Mouse (Mus musculus): ENCODE results near the gene Pigr. TPM values are rescaled to one million over a fixed set of nuclear protein-coding genes. Genes with fewer than 3 reads are reported as not detected.

Pigr gene
- polyA plus RNA-seq, 1 experiment = not detected

GRCm38 (mm10) chr1:130821149-130821471, 5.4 kb upstream of the Pigr start:
- H3K36me3 ChIP-seq (ENCODE audit: control insufficient read depth, insufficient read depth, low read length, poor library complexity, severe bottlenecking) = no peaks in the 10 kb centered on the region
- H3K27me3 ChIP-seq (ENCODE audit: control insufficient read depth, insufficient read depth, low read length, poor library complexity, severe bottlenecking) = no peaks in the 10 kb centered on the region
- no peaks in the 10 kb centered on the region for H3K4me1 ChIP-seq (ENCODE audit: control insufficient read depth, insufficient read depth, low read length)
- H3K9me3 ChIP-seq (replicated peaks; ENCODE audit: control insufficient read depth, insufficient read depth, low read length, poor library complexity, severe bottlenecking) = 0 out of 2 replicates have a peak, but pooled peaks cover 5% of the 10 kb centered on the region
- TF ChIP-seq POLR2A (IDR thresholded peaks at IDR 0.05; ENCODE audit: insufficient read depth, low read length) (no peak), CTCF (IDR thresholded peaks at IDR 0.05; ENCODE audit: low read depth, low read length) (no peak), EP300 (IDR thresholded peaks at IDR 0.05; ENCODE audit: insufficient read depth, low read depth, low read length) (no peak)
- no peak overlapping the region for H3K4me3 ChIP-seq (ENCODE audit: low read depth, low read length)
- H3K9ac ChIP-seq (ENCODE audit: low read depth, poor library complexity, severe bottlenecking) = no peak overlapping the region
- H3K27ac ChIP-seq (ENCODE audit: insufficient read depth, low read length) = no peak overlapping the region

GRCm38 (mm10) chr1:130821911-130822625, 4.4 kb upstream of the Pigr start:
- H3K4me3 ChIP-seq (ENCODE audit: low read depth, low read length) = no peak overlapping the region
- H3K9me3 ChIP-seq (replicated peaks; ENCODE audit: control insufficient read depth, insufficient read depth, low read length, poor library complexity, severe bottlenecking) = 0 out of 2 replicates have a peak, but pooled peaks cover 5% of the 10 kb centered on the region
- H3K27me3 ChIP-seq (ENCODE audit: control insufficient read depth, insufficient read depth, low read length, poor library complexity, severe bottlenecking) = no peaks in the 10 kb centered on the region
- H3K27ac ChIP-seq (ENCODE audit: insufficient read depth, low read length) = no peak overlapping the region
- H3K36me3 ChIP-seq (ENCODE audit: control insufficient read depth, insufficient read depth, low read length, poor library complexity, severe bottlenecking) = no peaks in the 10 kb centered on the region
- H3K9ac ChIP-seq (ENCODE audit: low read depth, poor library complexity, severe bottlenecking) = no peak overlapping the region
- TF ChIP-seq EP300 (IDR thresholded peaks at IDR 0.05; ENCODE audit: insufficient read depth, low read depth, low read length) = no peak
- TF ChIP-seq POLR2A (IDR thresholded peaks at IDR 0.05; ENCODE audit: insufficient read depth, low read length) = no peak
- TF ChIP-seq CTCF (IDR thresholded peaks at IDR 0.05; ENCODE audit: low read depth, low read length) = no peak
- H3K4me1 ChIP-seq (ENCODE audit: control insufficient read depth, insufficient read depth, low read length) = no peaks in the 10 kb centered on the region

DNA sequence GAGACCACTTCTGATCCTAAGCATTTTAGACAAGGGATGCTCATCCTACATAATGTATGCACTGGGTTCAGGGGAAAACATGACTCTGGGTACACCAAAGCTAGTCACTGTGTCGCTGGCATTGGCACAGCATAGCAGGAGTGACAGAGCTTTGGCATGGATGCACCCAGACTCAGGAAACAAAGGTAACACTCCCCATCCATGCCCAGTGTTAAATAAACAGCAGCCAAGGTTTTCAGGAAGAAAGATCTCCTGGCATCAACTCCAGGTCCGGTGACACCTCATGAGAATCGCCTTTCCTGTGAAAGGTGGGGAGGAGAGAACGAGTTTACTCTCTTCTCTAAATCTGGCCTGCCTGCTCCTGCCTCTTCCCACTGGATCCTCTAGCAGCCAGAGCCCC, 2.2 kb downstream of the Pigr start:
- 0 out of 2 replicates have a peak, but pooled peaks cover 5% of the 10 kb centered on the region for H3K9me3 ChIP-seq (replicated peaks; ENCODE audit: control insufficient read depth, insufficient read depth, low read length, poor library complexity, severe bottlenecking)
- H3K4me3 ChIP-seq (ENCODE audit: low read depth, low read length) = no peak overlapping the region
- TF ChIP-seq POLR2A (IDR thresholded peaks at IDR 0.05; ENCODE audit: insufficient read depth, low read length) (no peak), CTCF (IDR thresholded peaks at IDR 0.05; ENCODE audit: low read depth, low read length) (no peak), EP300 (IDR thresholded peaks at IDR 0.05; ENCODE audit: insufficient read depth, low read depth, low read length) (no peak)
- no peak overlapping the region for H3K9ac ChIP-seq (ENCODE audit: low read depth, poor library complexity, severe bottlenecking)
- no peaks in the 10 kb centered on the region for H3K4me1 ChIP-seq (ENCODE audit: control insufficient read depth, insufficient read depth, low read length)
- no peak overlapping the region for H3K27ac ChIP-seq (ENCODE audit: insufficient read depth, low read length)
- H3K27me3 ChIP-seq (ENCODE audit: control insufficient read depth, insufficient read depth, low read length, poor library complexity, severe bottlenecking) = no peaks in the 10 kb centered on the region
- no peaks in the 10 kb centered on the region for H3K36me3 ChIP-seq (ENCODE audit: control insufficient read depth, insufficient read depth, low read length, poor library complexity, severe bottlenecking)

- TF ChIP-seq CTCF (IDR thresholded peaks at IDR 0.05; ENCODE audit: low read depth, low read length) (no peak), POLR2A (IDR thresholded peaks at IDR 0.05; ENCODE audit: insufficient read depth, low read length) (no peak), EP300 (IDR thresholded peaks at IDR 0.05; ENCODE audit: insufficient read depth, low read depth, low read length) (no peak)
- Histone ChIP-seq H3K27ac (ENCODE audit: insufficient read depth, low read length) (no peak overlapping the region), H3K9me3 (replicated peaks; ENCODE audit: control insufficient read depth, insufficient read depth, low read length, poor library complexity, severe bottlenecking) (0 out of 2 replicates have a peak, but pooled peaks cover 5% of the 10 kb centered on the region), H3K9ac (ENCODE audit: low read depth, poor library complexity, severe bottlenecking) (no peak overlapping the region), H3K4me3 (ENCODE audit: low read depth, low read length) (no peak overlapping the region), H3K36me3 (ENCODE audit: control insufficient read depth, insufficient read depth, low read length, poor library complexity, severe bottlenecking) (no peaks in the 10 kb centered on the region), H3K27me3 (ENCODE audit: control insufficient read depth, insufficient read depth, low read length, poor library complexity, severe bottlenecking) (no peaks in the 10 kb centered on the region), H3K4me1 (ENCODE audit: control insufficient read depth, insufficient read depth, low read length) (no peaks in the 10 kb centered on the region)
These were observed 3.7 kb downstream of the Pigr start for GRCm38 (mm10) chr1:130829906-130830830.

DNA sequence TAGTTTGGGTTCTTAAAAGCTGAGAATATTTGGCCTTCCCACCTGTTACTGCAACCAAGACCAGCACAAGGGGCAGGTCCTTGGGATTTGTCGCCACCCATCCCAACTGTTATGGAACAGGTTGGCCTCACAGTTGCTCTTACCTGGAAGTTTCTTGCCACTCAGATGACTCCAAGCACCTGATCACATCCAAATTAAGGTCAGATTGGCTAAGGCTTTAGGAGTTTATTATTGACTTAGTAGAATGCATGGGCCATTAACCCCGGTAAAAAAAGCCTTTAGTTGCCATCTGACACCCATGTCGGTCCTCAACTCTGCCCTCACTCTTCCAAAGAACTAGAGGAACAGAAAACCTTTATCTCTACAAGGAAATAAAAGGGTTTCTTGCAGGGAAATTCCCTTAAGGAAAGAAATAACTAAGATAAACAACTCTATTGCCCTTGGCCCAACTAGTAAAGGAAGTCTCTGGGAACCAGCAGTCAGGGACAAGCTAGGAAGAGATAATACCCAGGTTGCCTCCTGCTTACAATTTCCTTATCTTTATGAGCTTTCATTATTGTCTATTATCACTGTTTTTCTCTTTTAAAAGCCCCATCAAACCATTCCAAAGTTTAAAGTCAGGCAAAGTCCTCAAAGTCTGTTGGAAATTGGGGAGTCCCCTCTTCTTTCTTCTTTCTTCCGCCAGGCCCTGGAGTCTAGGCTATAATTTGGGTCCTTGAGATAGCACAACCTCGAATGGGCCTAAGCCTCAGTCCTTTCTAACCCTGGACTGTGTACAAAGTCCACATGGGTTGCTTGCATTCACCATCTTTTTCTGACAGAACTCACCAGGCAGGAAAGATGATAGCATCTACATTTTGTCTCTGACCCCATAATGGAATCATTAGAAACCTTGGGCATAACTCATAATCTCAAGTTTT, 6.0 kb downstream of the Pigr start:
- Histone ChIP-seq H3K27me3 (ENCODE audit: control insufficient read depth, insufficient read depth, low read length, poor library complexity, severe bottlenecking) (no peaks in the 10 kb centered on the region), H3K9me3 (replicated peaks; ENCODE audit: control insufficient read depth, insufficient read depth, low read length, poor library complexity, severe bottlenecking) (no peaks in the 10 kb centered on the region), H3K9ac (ENCODE audit: low read depth, poor library complexity, severe bottlenecking) (no peak overlapping the region), H3K36me3 (ENCODE audit: control insufficient read depth, insufficient read depth, low read length, poor library complexity, severe bottlenecking) (no peaks in the 10 kb centered on the region), H3K27ac (ENCODE audit: insufficient read depth, low read length) (no peak overlapping the region), H3K4me3 (ENCODE audit: low read depth, low read length) (no peak overlapping the region), H3K4me1 (ENCODE audit: control insufficient read depth, insufficient read depth, low read length) (no peaks in the 10 kb centered on the region)
- no peak for TF ChIP-seq EP300 (IDR thresholded peaks at IDR 0.05; ENCODE audit: insufficient read depth, low read depth, low read length)
- TF ChIP-seq CTCF (IDR thresholded peaks at IDR 0.05; ENCODE audit: low read depth, low read length) = no peak
- no peak for TF ChIP-seq POLR2A (IDR thresholded peaks at IDR 0.05; ENCODE audit: insufficient read depth, low read length)

Measured in ES-Bruce4 (cell line).